Mouse (Mus musculus) central nervous system, embryonic 18 days (tissue): ENCODE results near the gene Pdzk1. TPM values are rescaled to one million over a fixed set of nuclear protein-coding genes. Genes with fewer than 3 reads are reported as not detected.

Experiments
- polyA plus RNA-seq: library from polyadenylated mRNA; depleted of rRNA; stranded (reverse); fragments of >200 nt; gene quantifications from 2 replicates; pipeline ENCODE4 v1.2.3, GENCODE M21; 2012; rRNA removed

Gene Pdzk1
- polyA plus RNA-seq: 0.08 and 0.16 TPM in 2 replicates

GRCm38 (mm10) chr3:96828984-96829383, at the start of gene Pdzk1, which contains the start of gene Cd160:
Gene Pdzk1, plus strand, starts transcription at chr3:96829284.
Gene Cd160, minus strand, starts transcription at chr3:96829351.

GRCm38 (mm10) chr3:96904393-96904792, 75.3 kb downstream of the Pdzk1 start, which contains the start of gene Gja5:
Gene Gja5, plus strand, starts transcription at chr3:96904693.

DNA sequence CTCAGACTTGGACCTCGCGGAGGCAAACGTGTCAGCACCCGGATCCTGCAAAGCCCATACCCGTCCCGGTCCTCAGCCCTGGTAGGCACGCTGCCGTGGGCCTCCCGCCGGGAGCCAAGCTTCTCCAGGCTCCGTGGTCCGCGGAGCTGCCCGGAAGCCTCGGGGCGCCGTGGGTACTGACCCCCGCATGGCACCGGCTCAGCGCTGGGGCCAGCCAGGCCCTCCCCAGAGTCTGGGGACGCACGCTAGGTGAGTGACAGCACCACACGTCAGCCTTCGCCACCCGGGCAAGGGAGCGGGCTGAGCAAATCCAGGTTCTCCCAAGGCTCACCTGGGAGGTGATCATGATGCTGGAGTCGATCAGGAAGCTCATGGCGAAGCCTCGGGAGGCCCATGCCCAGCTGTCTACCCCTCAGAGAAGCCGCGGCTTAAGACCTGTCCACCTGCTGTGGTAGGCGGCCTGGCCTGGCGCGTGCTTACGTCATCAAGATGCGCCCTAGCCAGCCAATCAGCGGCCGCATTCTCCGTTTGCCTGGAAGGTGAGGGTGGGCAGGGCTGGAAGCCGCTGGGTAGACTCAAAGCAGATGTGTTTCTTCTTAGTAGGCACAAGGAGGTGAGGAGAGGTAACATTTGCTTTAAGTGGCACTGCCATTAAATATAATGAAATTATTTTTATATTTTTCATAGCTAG, 75.9 kb downstream of the Pdzk1 start, which contains the start of gene Gpr89:
Gene Gpr89 (minus strand): TSS at position 496 of the 691 bp plus-strand sequence.

Other genes with a start within 250 kb of the Pdzk1 start
- gene Polr3gl, start 235.1 kb upstream of the Pdzk1 start, polyA plus RNA-seq: 39.1 and 39.6 TPM in 2 replicates
- gene Ankrd34a, start 232.6 kb upstream of the Pdzk1 start, polyA plus RNA-seq: 16.7 and 17.9 TPM in 2 replicates
- 76.4 and 83.1 TPM in 2 replicates for gene Lix1l, start 228.1 kb upstream of the Pdzk1 start, polyA plus RNA-seq
- gene Rbm8a, start 199.4 kb upstream of the Pdzk1 start, polyA plus RNA-seq: 46.9 and 50.6 TPM in 2 replicates
- gene Pex11b, start 193.9 kb upstream of the Pdzk1 start, polyA plus RNA-seq: 60.0 and 60.8 TPM in 2 replicates
- 0.25 and 0.31 TPM in 2 replicates for gene Gm42957, start 193.8 kb upstream of the Pdzk1 start, polyA plus RNA-seq
- 4.6 and 6.8 TPM in 2 replicates for gene Itga10, start 183.7 kb upstream of the Pdzk1 start, polyA plus RNA-seq
- 6.0 and 6.9 TPM in 2 replicates for gene Ankrd35, start 159.2 kb upstream of the Pdzk1 start, polyA plus RNA-seq
- 28.0 and 28.3 TPM in 2 replicates for gene Pias3, start 132.9 kb upstream of the Pdzk1 start, polyA plus RNA-seq
- gene Nudt17, start 120.7 kb upstream of the Pdzk1 start, polyA plus RNA-seq: 8.0 and 9.7 TPM in 2 replicates
- gene Polr3c, start 101.7 kb upstream of the Pdzk1 start, polyA plus RNA-seq: 36.6 and 37.6 TPM in 2 replicates
- 43.3 and 47.7 TPM in 2 replicates for gene Rnf115, start 101.6 kb upstream of the Pdzk1 start, polyA plus RNA-seq
- not detected in 2 replicates for gene Cd160, start 67 bp downstream of the Pdzk1 start, polyA plus RNA-seq
- gene Gja5, start 75.4 kb downstream of the Pdzk1 start, polyA plus RNA-seq: 1.5 and 1.6 TPM in 2 replicates
- 15.2 and 16.1 TPM in 2 replicates for gene Gpr89, start 76.1 kb downstream of the Pdzk1 start, polyA plus RNA-seq
- gene Gja8, start 96.7 kb downstream of the Pdzk1 start, polyA plus RNA-seq: not detected in 2 replicates